Mouse (Mus musculus) E14TG2a.4 (cell line): ENCODE data around the gene Fam133b.

Experiments used
- CTCF ChIP-seq: conservative IDR thresholded peaks from 2 replicates; pipeline ENCODE4 v1.5.1; 2014; ENCODE audit warnings: low read length
- NANOG ChIP-seq: IDR thresholded peaks from 2 replicates; pipeline ENCODE4 v1.6.1; 2014; ENCODE audit warnings: borderline replicate concordance, low read length, mixed read lengths
- POU5F1 ChIP-seq: IDR thresholded peaks from 2 replicates; pipeline ENCODE4 v1.6.1; 2014; ENCODE audit warnings: low read length, borderline replicate concordance

GRCm38 (mm10) chr5:3505553-3505952, 38.1 kb upstream of the Fam133b start:
- TF ChIP-seq CTCF (no peak), NANOG (no peak), POU5F1 (no peak)
